ENCODE assay signal across 18 mouse cellular contexts in genomic region chr5:24020380-24020779, GRCm38 (mm10). TPM values are rescaled to one million over a fixed set of nuclear protein-coding genes. Genes with fewer than 3 reads are reported as not detected.
DNase-seq lines count a peak whose midpoint lies in the region; ATAC-seq and TF ChIP-seq lines count a peak whose summit lies in the region.
"Had no signal": no experiment of that assay in that cellular context is flagged by ENCODE, and none has a peak within 500 bp of the region (broad histone marks: within the 10 kb centered on the region; RNA-seq: fewer than 3 reads in every experiment).

No protein-coding gene starts in this region.

- H3K27me3 ChIP-seq in hindbrain, embryonic 13.5 days: no peaks in the 10 kb centered on the region
- no peaks in the 10 kb centered on the region for H3K27me3 ChIP-seq in midbrain, postnatal 0 days (ENCODE audit: insufficient read depth, low read length)
- H3K27me3 ChIP-seq: CH12.LX had no signal

- no peak overlapping the region for H3K4me3 ChIP-seq in hindbrain, embryonic 13.5 days
- no peak overlapping the region for H3K4me3 ChIP-seq in midbrain, postnatal 0 days (ENCODE audit: low read depth, low read length)

- no peak for TF ChIP-seq CTCF in midbrain, postnatal 0 days (IDR thresholded peaks at IDR 0.05)

- peak overlapping the region; percentile 91 for H3K27ac ChIP-seq in hindbrain, embryonic 13.5 days
- no peak overlapping the region for H3K27ac ChIP-seq in midbrain, postnatal 0 days (ENCODE audit: low read depth, low read length)
- H3K27ac ChIP-seq: kidney, postnatal 0 days; macrophage had no signal

- no peak overlapping the region for H3K9ac ChIP-seq in hindbrain, embryonic 13.5 days
- H3K9ac ChIP-seq in midbrain, postnatal 0 days (replicated peaks; ENCODE audit: low read length, poor library complexity, severe bottlenecking): no peak overlapping the region

- peak; percentile 9 to 17 for DNase-seq in cerebellum, postnatal 14 days
- DNase-seq in cerebellum, adult 18-20 months: no peak
- DNase-seq in brain, embryonic 18.5 days (ENCODE audit: low read depth, low spot score): peak; percentile 16
- DNase-seq in midbrain, postnatal 0 days (ENCODE audit: low spot score): peak; percentile 11
- no peak for DNase-seq in layer of hippocampus, postnatal 25 days (ENCODE audit: extremely low spot score in 1 of 2, low spot score in 1 of 2)
- DNase-seq in thymus, postnatal 0 days (ENCODE audit: low spot score): no peak
- DNase-seq in adrenal gland, postnatal 36 days: no peak
- DNase-seq: adrenal gland, postnatal 14 days; cerebellum, postnatal 36 days; gastrocnemius, postnatal 25 days; lung, adult 2 months; thymus, adult 18-20 months had no signal

- H3K9me3 ChIP-seq in hindbrain, embryonic 13.5 days: no peaks in the 10 kb centered on the region
- no peaks in the 10 kb centered on the region for H3K9me3 ChIP-seq in midbrain, postnatal 0 days (ENCODE audit: low read length)

- no peak for ATAC-seq in hindbrain, embryonic 13.5 days (ENCODE audit: low FRiP score)
- ATAC-seq in midbrain, postnatal 0 days (ENCODE audit: low FRiP score): no peak
- ATAC-seq: intestine, postnatal 0 days had no signal

- no peak overlapping the region for H3K4me2 ChIP-seq in hindbrain, embryonic 13.5 days
- H3K4me2 ChIP-seq in midbrain, postnatal 0 days (ENCODE audit: low read depth, low read length, poor library complexity, severe bottlenecking): no peak overlapping the region
- H3K4me2 ChIP-seq: heart, embryonic 11.5 days had no signal

- no peaks in the 10 kb centered on the region for H3K36me3 ChIP-seq in hindbrain, embryonic 13.5 days
- H3K36me3 ChIP-seq in midbrain, postnatal 0 days (ENCODE audit: insufficient read depth, low read length): no peaks in the 10 kb centered on the region

- 56% methylated on average over 4 of the region's 4 CpGs for WGBS in hindbrain, embryonic 13.5 days
- 55% methylated on average over 4 of the region's 4 CpGs for WGBS in midbrain, postnatal 0 days

- H3K4me1 ChIP-seq in hindbrain, embryonic 13.5 days (replicated peaks): peaks cover 38% of the 10 kb centered on the region
- H3K4me1 ChIP-seq in midbrain, postnatal 0 days (ENCODE audit: insufficient read depth, low read length): peaks cover 7% of the 10 kb centered on the region; the same call in 1 of the 2 replicates

RNA-seq across cellular contexts. Expression of gene Fam126a, which starts 10.1 kb away (rescaled TPM):
- 33.9 and 36.4 TPM in 2 replicates for polyA plus RNA-seq in hindbrain, embryonic 13.5 days (2015; fragmentation: Nextera tagmentation; extraction: Ambion mirVana)
- 23.7 and 30.8 TPM in 2 replicates for total RNA-seq in midbrain, postnatal 0 days (2014; rRNA removed)
- polyA plus RNA-seq in midbrain, postnatal 0 days (2015; fragmentation: Nextera tagmentation; extraction: Ambion mirVana): 17.0 and 19.7 TPM in 2 replicates
- total RNA-seq in layer of hippocampus, postnatal 25 days (2021): 10 to 100 TPM; 24.8 to 25.1 TPM
- 8.0 and 8.1 TPM in 2 replicates for polyA plus RNA-seq in thymus, postnatal 0 days (2015; fragmentation: Nextera tagmentation; extraction: Ambion mirVana)
- 100 to 1,000 TPM in 1 of 2 experiments, 10 to 100 TPM in 1; 84.2 to 108 TPM for total RNA-seq in adrenal gland, postnatal 36 days (2021)

Comparison
In these comparisons a context has a peak if more than half of its experiments do, and no peak if none do; other contexts are left out.
1. DNase-seq: peak in cerebellum, postnatal 14 days (2 of 2), brain, embryonic 18.5 days (single experiment) and midbrain, postnatal 0 days (single experiment); none in cerebellum, adult 18-20 months (0 of 2), layer of hippocampus, postnatal 25 days (0 of 2), thymus, postnatal 0 days (single experiment) and adrenal gland, postnatal 36 days (0 of 2).